Mouse (Mus musculus) lung, adult 2 months (tissue): Measurements from ENCODE around the gene Celsr1. TPM values are rescaled to one million over a fixed set of nuclear protein-coding genes. Genes with fewer than 3 reads are reported as not detected.

ENCODE experiments used
- DNase-seq: peaks from one replicate; pipeline ENCODE4 v3.0.0; 2022
- H3K4me1 ChIP-seq: fragments of 200-500 bp; 2 replicates; pipeline ENCODE4 v1.6.1; 2011; ENCODE audit warnings: low read length; ENCODE audit not compliant: control insufficient read depth, insufficient read depth
- H3K4me3 ChIP-seq: fragments of 200-500 bp; replicated peaks from 2 replicates; pipeline ENCODE3; 2011; ENCODE audit warnings: low read depth, mild to moderate bottlenecking, control low read depth, low read length; ENCODE audit errors: extremely low read depth
- CTCF ChIP-seq: fragments of 200-500 bp; IDR thresholded peaks from 2 replicates; pipeline ENCODE4 v1.5.1; 2011; ENCODE audit warnings: mild to moderate bottlenecking, low read length, control low read depth; ENCODE audit not compliant: insufficient read depth
- POLR2A ChIP-seq: fragments of 200-500 bp; IDR thresholded peaks from 2 replicates; pipeline ENCODE4 v1.6.1; 2011; ENCODE audit warnings: low read depth, mild to moderate bottlenecking, control low read depth, low read length, borderline replicate concordance; ENCODE audit errors: extremely low read depth
- WGBS: fragments of 180-500 bp; shearing (Covaris S2); methylation state at CpG from one replicate; pipeline ENCODE4 v1.1.7; 2018; 5-methylcytosine and 5-hydroxymethylcytosine counted together
- polyA plus RNA-seq: library from polyadenylated mRNA; depleted of rRNA; stranded (reverse); fragments of >200 nt; gene quantifications from 2 replicates; pipeline ENCODE4 v1.2.3, GENCODE M21; 2012

Celsr1 gene
- polyA plus RNA-seq, 1 experiment = 16.0 TPM

DNA sequence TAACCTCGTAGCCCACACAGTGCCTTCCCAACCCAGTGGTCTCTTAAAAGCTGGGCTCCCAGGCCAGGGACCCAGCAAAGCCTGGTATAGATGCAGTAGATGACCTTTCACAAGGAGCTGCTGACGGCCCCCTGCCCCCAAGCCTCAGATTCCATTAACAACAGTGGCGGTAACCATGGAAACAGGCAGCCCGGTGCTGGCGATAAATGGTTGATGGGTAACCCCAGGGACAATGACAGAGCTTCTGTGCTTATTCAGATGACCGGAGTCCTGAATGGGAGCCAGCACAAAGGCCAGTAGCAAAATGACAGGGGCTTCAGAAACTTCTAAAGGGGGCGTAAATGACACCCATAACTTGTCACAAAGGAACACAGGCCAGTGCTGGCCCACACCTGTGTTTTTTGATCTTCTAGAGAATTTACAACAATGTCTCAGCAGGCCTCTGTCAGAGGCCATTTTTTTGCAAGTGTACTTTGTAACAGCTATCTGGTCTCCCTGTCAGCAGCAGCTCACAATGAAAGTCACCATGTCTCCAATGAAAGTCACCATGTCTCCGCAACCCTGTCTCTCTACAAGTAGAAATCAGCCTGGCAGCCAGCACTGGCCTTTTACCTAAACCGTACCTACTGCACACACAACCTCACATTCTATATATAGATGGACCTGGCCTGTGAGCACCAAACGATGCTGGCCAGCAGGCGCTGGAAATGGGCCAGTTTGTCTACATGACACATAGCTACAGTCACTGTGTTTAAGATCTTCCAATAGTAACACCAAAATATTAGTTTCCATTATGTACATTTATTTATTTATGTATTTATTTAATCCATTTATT lies 27.7 kb downstream of the Celsr1 start:
- no peak overlapping the region for H3K4me3 ChIP-seq
- no peak for DNase-seq
- 55% methylated on average over 11 of the region's 11 CpGs for WGBS

DNA sequence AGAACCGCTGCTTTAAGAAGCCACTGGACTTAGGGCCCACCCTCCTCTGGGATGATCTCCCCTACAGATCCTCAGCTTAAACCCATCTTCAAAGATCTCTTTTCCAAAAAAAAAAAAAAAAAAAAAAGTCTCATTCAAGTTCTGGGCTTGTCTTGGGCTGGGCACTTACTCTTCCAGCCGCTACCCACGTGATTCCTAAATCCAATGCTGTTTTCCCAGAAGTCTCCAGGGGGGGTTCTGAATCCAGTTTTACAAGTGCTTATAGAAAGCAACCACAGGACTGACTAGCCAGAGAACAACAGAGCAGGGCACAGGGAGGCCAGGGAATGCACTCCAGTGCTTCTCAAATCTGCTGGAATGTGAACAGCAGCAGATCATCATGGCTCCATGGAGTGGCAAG lies 29.5 kb downstream of the Celsr1 start:
- peaks cover 6% of the 10 kb centered on the region for H3K4me1 ChIP-seq
- DNase-seq = no peak
- no peak for TF ChIP-seq CTCF
- TF ChIP-seq POLR2A = no peak
- 78% methylated on average over 3 of the region's 3 CpGs for WGBS
- no peak overlapping the region for H3K4me3 ChIP-seq

More for the DNA sequence above, 27.7 kb downstream of the Celsr1 start:
- TF ChIP-seq POLR2A = no peak
- no peak for TF ChIP-seq CTCF
- peaks cover 6% of the 10 kb centered on the region for H3K4me1 ChIP-seq

DNA sequence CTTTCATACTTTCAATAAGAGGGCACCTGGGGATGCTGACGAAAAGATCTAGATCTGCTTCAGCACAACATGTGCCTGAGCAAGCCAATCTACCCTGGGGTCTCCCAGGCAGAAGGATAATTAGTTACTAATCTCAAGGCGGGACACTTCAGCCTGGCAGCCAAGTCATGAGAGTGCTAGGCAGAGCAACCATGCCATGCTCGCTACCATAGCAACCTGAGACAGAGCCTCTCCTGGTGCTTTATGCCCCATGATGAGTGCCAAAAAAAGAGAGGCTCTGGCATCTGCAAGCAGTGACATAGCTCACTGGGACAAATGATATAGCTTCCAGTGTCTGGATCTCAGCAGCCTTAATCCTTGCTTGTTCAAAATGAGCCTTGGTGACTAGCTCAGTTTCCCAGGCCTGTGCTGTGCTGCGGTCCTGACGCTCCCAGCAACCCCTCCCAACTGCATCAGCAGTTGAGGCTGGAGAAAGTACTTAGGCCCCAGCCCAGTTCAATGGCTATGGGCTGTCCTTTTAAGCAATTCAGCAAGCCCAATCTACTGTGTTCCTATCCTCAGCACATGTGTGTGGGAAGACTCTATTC lies 32.8 kb downstream of the Celsr1 start:
- WGBS = 72% methylated on average over 5 of the region's 5 CpGs
- no peaks in the 10 kb centered on the region for H3K4me1 ChIP-seq
- TF ChIP-seq POLR2A (no peak), CTCF (no peak)
- no peak for DNase-seq
- H3K4me3 ChIP-seq = no peak overlapping the region

DNA sequence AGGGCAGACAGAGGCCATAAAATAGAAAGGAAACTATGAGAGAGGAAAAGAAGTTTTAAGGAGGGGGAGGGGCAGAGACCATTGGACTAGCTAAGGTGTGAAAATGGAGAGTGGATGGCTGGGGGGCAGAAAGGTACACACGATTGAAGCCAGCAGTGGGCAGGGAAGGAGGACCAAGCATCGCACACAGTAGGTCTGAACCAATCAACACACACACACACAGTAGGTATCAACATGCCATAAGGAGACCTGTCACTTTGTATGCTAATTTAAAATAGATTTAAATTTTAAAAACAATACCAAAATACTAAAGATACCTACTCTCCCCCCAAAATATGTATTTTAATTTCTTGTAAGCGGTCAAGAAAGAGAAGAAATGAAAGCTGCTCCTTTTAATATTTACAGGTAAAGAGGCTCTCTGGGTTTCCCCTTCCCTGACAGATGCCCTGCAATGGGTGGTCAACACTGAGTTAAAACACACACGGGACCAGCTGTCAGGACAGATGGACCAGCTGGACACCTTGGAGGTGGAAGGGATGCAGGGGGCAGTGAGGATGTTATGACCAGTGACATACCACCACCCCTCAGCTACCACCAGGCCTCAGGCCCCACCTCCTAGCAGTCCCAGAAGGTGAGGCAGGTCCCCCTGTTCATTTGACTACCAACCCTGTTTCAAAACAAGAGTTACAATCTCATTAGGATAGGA lies 34.9 kb downstream of the Celsr1 start:
- TF ChIP-seq POLR2A (no peak), CTCF (no peak)
- no peaks in the 10 kb centered on the region for H3K4me1 ChIP-seq
- 72% methylated on average over 4 of the region's 4 CpGs for WGBS
- no peak overlapping the region for H3K4me3 ChIP-seq
- no peak for DNase-seq

DNA sequence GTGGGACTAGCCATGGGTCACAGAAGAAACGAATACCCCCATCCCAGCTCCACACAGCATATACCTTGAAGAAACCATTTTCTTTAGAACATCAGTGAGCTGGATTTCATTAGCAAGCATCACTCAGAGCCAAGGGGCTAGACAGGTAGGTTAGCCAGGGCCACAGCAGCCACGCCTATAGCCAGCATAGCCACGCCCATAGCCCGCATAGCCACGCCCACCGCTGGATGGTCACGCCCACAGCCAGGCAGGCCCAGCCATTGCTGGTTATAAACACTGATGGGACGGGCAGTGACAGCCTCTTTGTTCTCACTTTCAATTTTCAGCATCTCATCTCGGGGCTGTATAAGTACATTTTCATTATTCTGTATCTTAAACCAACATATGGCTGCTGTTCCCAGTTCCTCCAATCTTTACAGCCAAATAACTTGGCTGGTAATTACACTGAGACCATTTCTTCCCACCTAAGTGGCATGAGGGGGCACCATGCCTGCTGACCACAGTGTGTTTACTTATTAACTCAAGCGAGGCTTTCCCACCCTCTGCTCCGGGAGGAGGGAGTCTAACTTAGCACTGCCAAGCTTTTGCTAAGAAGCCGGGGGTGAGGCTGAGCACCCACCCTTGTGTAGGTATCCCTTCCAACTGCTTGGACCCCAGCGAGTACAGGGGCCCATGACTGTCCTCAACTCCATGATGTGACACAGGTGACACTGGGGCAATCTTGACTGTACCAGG lies 37.4 kb downstream of the Celsr1 start:
- H3K4me1 ChIP-seq = 0 out of 2 replicates have a peak, but pooled peaks cover 3% of the 10 kb centered on the region
- 34% methylated on average over 13 of the region's 13 CpGs for WGBS

DNA sequence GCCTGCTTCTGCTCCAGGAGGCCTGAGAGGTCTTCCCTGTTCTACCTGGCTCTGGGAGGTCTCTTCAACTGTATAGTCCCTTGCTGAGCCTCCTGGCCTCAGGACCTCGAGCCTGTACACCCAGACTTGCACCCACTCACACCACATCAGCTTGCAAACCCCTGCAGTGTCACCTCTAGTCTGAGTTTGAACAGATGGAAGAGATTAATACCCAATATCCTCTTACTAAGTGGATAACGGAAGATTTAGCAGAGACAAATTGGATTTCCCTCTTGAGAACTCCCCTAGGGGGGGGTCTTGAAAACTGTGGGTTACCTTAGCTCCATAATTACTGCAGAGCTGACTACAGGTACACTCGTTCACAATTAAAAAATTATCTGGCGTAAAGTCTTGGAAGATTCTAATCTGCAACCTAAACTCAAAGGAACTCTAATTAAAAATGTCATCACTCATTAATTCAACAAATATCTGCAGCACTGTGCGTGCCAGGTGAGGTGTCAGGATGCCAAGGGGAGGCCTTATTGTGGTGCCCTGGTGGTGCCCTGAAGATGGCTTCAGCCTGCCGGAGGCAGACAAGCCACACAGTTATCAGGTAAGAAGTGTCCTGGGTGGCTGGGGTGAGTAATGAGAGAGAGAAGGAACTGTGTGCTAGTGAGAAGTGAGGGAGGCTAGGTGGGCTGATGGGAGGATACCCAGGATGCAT lies 38.5 kb downstream of the Celsr1 start:
- Histone ChIP-seq H3K4me3 (no peak overlapping the region), H3K4me1 (0 out of 2 replicates have a peak, but pooled peaks cover 3% of the 10 kb centered on the region)
- 85% methylated on average over 6 of the region's 6 CpGs for WGBS
- no peak for TF ChIP-seq CTCF
- TF ChIP-seq POLR2A = no peak
- DNase-seq = no peak

More for the DNA sequence above, 37.4 kb downstream of the Celsr1 start:
- no peak for TF ChIP-seq CTCF
- no peak for TF ChIP-seq POLR2A
- no peak for DNase-seq
- H3K4me3 ChIP-seq = no peak overlapping the region

DNA sequence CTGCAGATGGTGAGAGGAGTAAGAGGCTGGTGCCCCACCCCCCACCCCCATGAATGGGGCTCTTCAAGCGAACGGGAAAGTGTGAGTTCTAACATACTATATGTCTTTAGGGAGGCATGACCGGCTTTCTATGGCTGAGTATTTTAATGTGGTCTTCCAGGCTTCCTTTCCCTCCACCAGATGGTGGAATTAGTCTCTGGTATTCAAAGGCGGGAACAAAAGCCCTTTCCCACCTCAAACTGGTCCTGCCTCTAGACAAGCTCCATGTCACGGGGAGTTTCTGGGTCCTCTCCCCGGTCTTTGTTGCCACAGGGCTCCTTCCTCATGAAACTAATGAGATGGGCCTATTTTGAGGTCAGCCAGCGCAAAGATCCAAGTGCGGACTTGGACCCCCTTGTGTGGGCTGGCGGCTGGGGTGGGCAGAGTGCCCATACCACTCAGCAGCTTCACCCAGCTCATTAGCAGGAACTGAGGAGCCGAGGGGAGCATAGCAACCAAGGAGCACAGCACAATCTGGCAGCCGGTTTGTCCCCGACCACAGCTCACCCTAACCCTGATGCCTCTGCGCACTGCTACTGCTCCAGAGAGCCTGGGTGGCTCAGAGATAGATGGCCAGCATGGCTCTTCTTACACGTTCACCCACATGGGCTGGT lies 39.5 kb downstream of the Celsr1 start:
- H3K4me1 ChIP-seq = 0 out of 2 replicates have a peak, but pooled peaks cover 3% of the 10 kb centered on the region
- 56% methylated on average over 14 of the region's 14 CpGs for WGBS

DNA sequence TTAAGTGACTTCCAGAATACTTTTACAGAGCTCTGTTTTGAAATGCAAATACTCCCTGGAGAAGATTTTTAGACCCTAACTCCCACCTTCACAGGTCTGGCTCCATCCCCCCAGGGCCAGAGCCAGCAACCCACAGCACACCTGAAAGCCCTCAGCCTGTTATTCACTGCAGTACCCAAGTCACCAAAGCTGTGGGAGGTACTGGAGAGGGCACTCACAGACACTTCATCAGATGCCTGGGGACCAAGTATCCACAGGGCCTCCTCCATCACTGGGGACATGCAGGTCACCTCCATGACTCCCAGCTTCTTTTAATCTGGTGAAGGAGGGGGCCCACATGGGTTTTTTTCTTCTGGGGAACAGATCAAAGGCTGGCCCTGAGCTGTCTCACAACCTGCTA lies 40.2 kb downstream of the Celsr1 start:
- TF ChIP-seq CTCF (no peak), POLR2A (no peak)
- H3K4me3 ChIP-seq = no peak overlapping the region
- H3K4me1 ChIP-seq = 0 out of 2 replicates have a peak, but pooled peaks cover 3% of the 10 kb centered on the region
- no peak for DNase-seq

More for the DNA sequence above, 39.5 kb downstream of the Celsr1 start:
- no peak overlapping the region for H3K4me3 ChIP-seq
- no peak for DNase-seq
- no peak for TF ChIP-seq CTCF
- TF ChIP-seq POLR2A = no peak
